Mouse (Mus musculus) kidney, embryonic 14.5 days (tissue): Measurements from ENCODE around the gene Klhdc8b. TPM values are rescaled to one million over a fixed set of nuclear protein-coding genes. Genes with fewer than 3 reads are reported as not detected.
A peak's percentile ranks its signal among the peaks of the same experiment; 100 is the strongest.

Source experiments
- ATAC-seq: fragments of 200-750 bp; cut with Nextera tagmentation; 2 replicates; pipeline ENCODE4 v1.8.0; 2017; ENCODE audit warnings: moderate number of reproducible peaks, mild to moderate bottlenecking, moderate TSS enrichment, moderate library complexity; ENCODE audit not compliant: low FRiP score, low TSS enrichment
- H3K27ac ChIP-seq: fragments of 300-500 bp; sonication (generic); 2 replicates; pipeline ENCODE4 v1.5.1; 2014; ENCODE audit warnings: low read depth, mild to moderate bottlenecking, low read length, moderate library complexity, mixed read lengths
- H3K27me3 ChIP-seq: fragments of 300-500 bp; sonication (generic); 2 replicates; pipeline ENCODE4 v1.6.1; 2014; ENCODE audit warnings: mild to moderate bottlenecking, low read length; ENCODE audit not compliant: control insufficient read depth, insufficient read depth
- H3K36me3 ChIP-seq: fragments of 300-500 bp; sonication (generic); 2 replicates; pipeline ENCODE4 v1.6.1; 2014; ENCODE audit warnings: low read length, mixed read lengths; ENCODE audit not compliant: control insufficient read depth, insufficient read depth
- H3K4me1 ChIP-seq: fragments of 300-500 bp; sonication (generic); 2 replicates; pipeline ENCODE4 v1.6.1; 2014; ENCODE audit warnings: low read length, mixed read lengths; ENCODE audit not compliant: control insufficient read depth, insufficient read depth
- H3K4me2 ChIP-seq: fragments of 300-500 bp; sonication (generic); replicated peaks from 2 replicates; pipeline ENCODE4 v1.6.1; 2014; ENCODE audit warnings: low read depth, mild to moderate bottlenecking, low read length
- H3K4me3 ChIP-seq: fragments of 300-500 bp; sonication (generic); 2 replicates; pipeline ENCODE4 v1.5.1; 2014; ENCODE audit warnings: mild to moderate bottlenecking, low read length
- H3K9ac ChIP-seq: fragments of 300-500 bp; sonication (generic); 2 replicates; pipeline ENCODE4 v1.6.1; 2014; ENCODE audit warnings: low read depth, mild to moderate bottlenecking, low read length, moderate library complexity
- H3K9me3 ChIP-seq: fragments of 300-500 bp; sonication (generic); 2 replicates; pipeline ENCODE4 v1.6.1; 2016; ENCODE audit warnings: low read length; ENCODE audit not compliant: control insufficient read depth
- whole genome bisulfite sequencing: fragments of 180-500 bp; shearing (Covaris S2); extraction: QIAGEN DNeasy Blood & Tissue Kit; methylation state at CpG from one replicate; pipeline ENCODE4 v1.1.7; 2014; 5-methylcytosine and 5-hydroxymethylcytosine counted together
- polyA plus RNA-seq: library from polyadenylated mRNA; unstranded; fragments of >200 nt; fragmentation: Nextera tagmentation; extraction: Ambion mirVana; gene quantifications from 2 replicates; pipeline ENCODE4 v1.2.1, GENCODE M21; 2014

Gene Klhdc8b
- polyA plus RNA-seq, result 21.6 and 22.9 TPM in 2 replicates

DNA sequence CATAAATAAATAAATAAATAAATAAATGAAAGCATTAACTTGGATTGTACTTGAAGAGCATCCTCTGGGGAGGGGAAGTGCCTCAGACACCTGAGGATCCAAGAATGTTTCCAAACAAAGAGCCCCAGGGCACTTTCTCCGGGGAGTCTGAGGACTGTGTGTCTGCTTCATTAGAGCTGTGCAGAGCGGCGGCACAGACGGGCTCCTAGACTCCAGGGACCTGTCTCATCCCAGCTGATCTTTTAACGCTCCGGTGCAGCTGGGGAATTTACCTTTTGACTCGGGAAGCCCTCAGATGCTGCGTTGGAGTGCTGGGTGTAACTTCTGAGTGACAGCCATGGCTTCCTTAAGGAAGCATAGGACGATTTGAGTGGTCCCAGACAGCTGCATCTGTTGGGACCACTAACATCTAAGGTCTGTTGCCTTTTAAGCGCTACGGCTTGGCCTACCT, at the start of gene Klhdc8b:
Klhdc8b (minus strand) TSS at position 401 of the 451 bp plus-strand sequence.
- 18% methylated on average over 11 of the region's 11 CpGs for WGBS
- peak; percentile 14; the same call in 1 of the 2 replicates for ATAC-seq

DNA sequence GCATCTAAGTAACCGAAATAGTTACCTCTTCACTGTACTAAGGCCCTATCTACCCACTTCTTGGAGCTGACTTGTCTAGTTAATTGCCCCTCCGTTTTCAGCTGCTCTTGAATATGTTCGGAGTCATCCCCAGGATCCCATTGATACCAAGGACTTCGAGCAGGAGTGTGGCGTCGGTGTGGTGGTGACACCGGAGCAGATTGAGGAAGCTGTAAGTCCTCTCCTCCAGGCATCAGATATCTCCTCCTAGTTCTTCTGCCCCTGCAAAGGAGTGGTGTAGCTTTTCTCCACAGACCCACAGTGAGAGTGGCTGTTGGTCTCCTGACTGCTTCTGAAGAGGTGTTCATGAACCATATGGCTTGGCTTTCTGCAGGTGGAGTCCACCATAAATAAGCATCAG, 47.4 kb upstream of the Klhdc8b start:
- peak overlapping the region; percentile 85 for H3K4me3 ChIP-seq
- H3K9me3 ChIP-seq, result no peaks in the 10 kb centered on the region
- 90% methylated on average over 7 of the region's 7 CpGs for WGBS
- H3K36me3 ChIP-seq, result peaks cover 41% of the 10 kb centered on the region
- no peaks in the 10 kb centered on the region for H3K27me3 ChIP-seq
- no peak overlapping the region for H3K27ac ChIP-seq
- H3K4me1 ChIP-seq, result peaks cover 8% of the 10 kb centered on the region
- H3K4me2 ChIP-seq, result peak overlapping the region; percentile 71
- ATAC-seq, result no peak
- peak overlapping the region; percentile 83; the same call in 1 of the 2 replicates for H3K9ac ChIP-seq

More for the DNA sequence above, at the start of gene Klhdc8b:
- Histone ChIP-seq H3K4me1 (peaks cover 14% of the 10 kb centered on the region), H3K9ac (peak within 1 kb of the TSS; percentile 88), H3K27me3 (no peaks in the 10 kb centered on the region), H3K27ac (peak within 1 kb of the TSS; percentile 93), H3K36me3 (peaks cover 32% of the 10 kb centered on the region), H3K9me3 (no peaks in the 10 kb centered on the region), H3K4me2 (peak within 1 kb of the TSS; percentile 86), H3K4me3 (peak within 1 kb of the TSS; percentile 87)

DNA sequence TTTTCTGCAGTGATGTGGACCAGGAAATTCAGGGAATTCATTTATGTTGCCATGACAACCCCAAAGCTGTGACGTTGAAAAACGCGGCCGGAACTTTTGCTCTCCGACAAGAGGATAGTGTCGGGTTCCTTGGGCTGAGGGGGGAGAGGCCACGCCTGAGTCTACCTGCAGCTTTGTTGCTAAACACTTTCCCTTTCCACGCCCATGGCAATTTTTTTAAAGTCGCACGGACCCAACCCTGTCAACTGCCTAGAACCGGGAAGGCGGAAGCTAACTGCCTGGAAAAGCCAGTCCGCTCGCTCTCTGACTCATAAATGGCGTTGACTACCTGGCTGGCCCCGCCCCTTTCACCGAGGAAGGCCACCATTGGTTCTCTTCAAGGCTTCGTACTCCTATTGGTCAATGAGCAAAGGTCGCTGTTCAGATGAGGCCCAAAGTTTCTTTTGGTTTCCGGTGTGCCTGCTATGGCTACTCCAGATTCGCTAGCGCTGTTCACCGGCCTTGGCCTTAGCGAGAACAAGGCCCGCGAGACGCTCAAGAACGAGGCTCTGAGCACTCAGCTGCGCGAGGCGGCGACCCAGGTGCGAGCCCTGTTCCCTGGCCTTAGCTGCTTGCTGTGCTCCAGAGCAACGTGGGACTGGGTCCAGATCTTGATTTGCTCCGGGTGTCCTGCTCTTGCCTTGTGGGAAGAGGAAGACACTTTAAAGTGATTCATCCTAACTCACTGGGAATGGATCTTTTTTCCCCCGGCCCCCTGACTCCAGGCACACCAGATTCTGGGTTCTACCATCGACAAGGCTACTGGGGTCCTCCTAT, 46.4 kb upstream of the Klhdc8b start, which contains the start of gene Qars:
Qars (plus strand) TSS at position 88 of the 816 bp plus-strand sequence.
- H3K4me2 ChIP-seq, result peak within 1 kb of the TSS; percentile 71
- WGBS, result under 1% methylated on average over 37 of the region's 37 CpGs
- H3K4me1 ChIP-seq, result peaks cover 8% of the 10 kb centered on the region
- peak; percentile 97 for ATAC-seq
- no peaks in the 10 kb centered on the region for H3K9me3 ChIP-seq
- H3K4me3 ChIP-seq, result peak within 1 kb of the TSS; percentile 85
- no peaks in the 10 kb centered on the region for H3K27me3 ChIP-seq
- peak within 1 kb of the TSS; percentile 83 for H3K9ac ChIP-seq
- H3K27ac ChIP-seq, result peak within 1 kb of the TSS; percentile 79
- H3K36me3 ChIP-seq, result peaks cover 40% of the 10 kb centered on the region

DNA sequence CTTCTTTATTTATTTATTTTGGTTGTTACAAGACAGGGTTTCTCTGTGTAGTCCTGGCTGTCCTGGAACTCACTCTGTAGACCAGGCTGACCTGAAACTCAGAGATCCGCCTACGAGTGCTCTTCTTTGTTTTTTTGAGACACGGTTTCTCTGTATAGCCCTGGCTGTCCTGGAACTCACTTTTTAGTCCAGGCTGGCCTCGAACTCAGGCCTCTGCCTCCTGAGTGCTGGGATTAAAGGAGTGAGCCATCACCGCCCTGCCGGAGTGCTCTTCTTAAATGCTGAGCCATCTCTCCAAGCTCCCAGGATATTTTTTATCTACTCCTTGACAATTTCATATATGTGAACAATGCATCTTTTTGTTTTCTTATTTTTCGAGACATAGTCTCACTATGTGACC, 45.5 kb upstream of the Klhdc8b start:
- no peak for ATAC-seq
- peak overlapping the region; percentile 79 for H3K27ac ChIP-seq
- no peak overlapping the region for H3K9ac ChIP-seq
- peaks cover 35% of the 10 kb centered on the region for H3K36me3 ChIP-seq
- H3K4me2 ChIP-seq, result peak overlapping the region; percentile 71
- no peaks in the 10 kb centered on the region for H3K27me3 ChIP-seq
- peaks cover 8% of the 10 kb centered on the region for H3K4me1 ChIP-seq
- 86% methylated on average over 7 of the region's 7 CpGs for whole genome bisulfite sequencing
- peak overlapping the region; percentile 85; the same call in 1 of the 2 replicates for H3K4me3 ChIP-seq
- H3K9me3 ChIP-seq, result no peaks in the 10 kb centered on the region

DNA sequence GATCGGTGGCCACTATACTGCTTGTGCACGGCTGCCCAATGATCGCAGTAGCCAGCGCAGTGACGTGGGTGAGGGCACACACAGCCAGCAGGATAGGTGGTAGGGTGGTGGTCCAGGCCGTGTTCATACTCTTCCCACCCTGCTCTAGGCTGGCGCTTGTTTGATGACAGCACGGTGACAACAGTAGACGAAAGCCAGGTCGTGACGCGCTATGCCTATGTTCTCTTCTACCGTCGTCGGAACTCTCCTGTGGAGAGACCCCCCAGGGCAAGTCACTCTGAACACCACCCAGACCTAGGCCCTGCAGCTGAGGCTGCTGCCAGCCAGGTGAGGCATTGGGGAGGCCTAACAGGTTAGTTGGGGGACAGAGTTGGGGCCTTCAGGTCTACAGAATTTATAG, 38.6 kb upstream of the Klhdc8b start:
- Histone ChIP-seq H3K9me3 (no peaks in the 10 kb centered on the region), H3K27me3 (no peaks in the 10 kb centered on the region), H3K36me3 (peaks cover 81% of the 10 kb centered on the region), H3K4me3 (no peak overlapping the region), H3K27ac (no peak overlapping the region), H3K4me1 (no peaks in the 10 kb centered on the region), H3K4me2 (no peak overlapping the region), H3K9ac (no peak overlapping the region)
- 97% methylated on average over 15 of the region's 15 CpGs for WGBS
- no peak for ATAC-seq

DNA sequence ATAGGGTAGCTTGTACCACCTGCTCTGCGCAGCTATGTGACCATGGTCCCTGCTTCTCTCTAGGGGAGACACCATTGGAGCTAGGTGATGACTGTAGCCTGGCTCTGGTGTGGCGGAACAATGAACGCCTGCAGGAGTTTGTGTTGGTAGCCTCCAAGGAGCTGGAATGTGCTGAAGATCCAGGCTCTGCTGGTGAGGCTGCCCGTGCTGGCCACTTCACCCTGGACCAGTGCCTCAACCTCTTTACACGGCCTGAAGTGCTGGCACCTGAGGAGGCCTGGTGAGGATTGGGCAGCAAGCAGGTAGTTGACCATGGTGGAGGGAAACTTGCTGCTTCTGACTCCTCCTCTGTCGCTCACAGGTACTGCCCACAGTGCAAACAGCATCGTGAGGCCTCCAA, 37.9 kb upstream of the Klhdc8b start:
- Histone ChIP-seq H3K36me3 (peaks cover 88% of the 10 kb centered on the region), H3K9ac (no peak overlapping the region), H3K9me3 (no peaks in the 10 kb centered on the region), H3K4me3 (no peak overlapping the region), H3K4me1 (no peaks in the 10 kb centered on the region), H3K27ac (no peak overlapping the region), H3K27me3 (no peaks in the 10 kb centered on the region), H3K4me2 (no peak overlapping the region)
- no peak for ATAC-seq
- 87% methylated on average over 7 of the region's 7 CpGs for WGBS

DNA sequence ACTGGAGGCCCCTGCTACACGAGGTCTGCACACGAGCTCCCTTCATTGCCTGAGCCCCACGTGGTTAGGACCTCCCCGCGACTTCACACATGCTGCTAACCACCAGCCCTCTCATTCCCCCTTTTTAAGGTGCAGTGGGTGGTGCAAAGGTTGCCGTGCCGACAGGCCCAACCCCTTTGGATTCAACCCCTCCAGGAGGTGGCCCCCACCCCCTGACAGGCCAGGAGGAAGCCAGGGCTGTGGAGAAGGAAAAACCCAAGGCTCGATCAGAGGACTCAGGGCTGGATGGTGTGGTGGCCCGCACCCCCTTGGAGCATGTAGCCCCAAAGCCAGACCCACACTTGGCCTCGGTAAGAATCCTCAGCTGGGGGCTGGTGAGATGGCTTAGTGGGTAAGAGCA, 33.5 kb upstream of the Klhdc8b start:
- no peak for ATAC-seq
- no peak overlapping the region for H3K4me3 ChIP-seq
- H3K36me3 ChIP-seq, result peaks cover 80% of the 10 kb centered on the region
- H3K9me3 ChIP-seq, result no peaks in the 10 kb centered on the region
- no peak overlapping the region for H3K9ac ChIP-seq
- 79% methylated on average over 10 of the region's 10 CpGs for WGBS
- H3K27ac ChIP-seq, result no peak overlapping the region
- H3K4me2 ChIP-seq, result no peak overlapping the region
- peaks cover 11% of the 10 kb centered on the region for H3K4me1 ChIP-seq
- no peaks in the 10 kb centered on the region for H3K27me3 ChIP-seq

DNA sequence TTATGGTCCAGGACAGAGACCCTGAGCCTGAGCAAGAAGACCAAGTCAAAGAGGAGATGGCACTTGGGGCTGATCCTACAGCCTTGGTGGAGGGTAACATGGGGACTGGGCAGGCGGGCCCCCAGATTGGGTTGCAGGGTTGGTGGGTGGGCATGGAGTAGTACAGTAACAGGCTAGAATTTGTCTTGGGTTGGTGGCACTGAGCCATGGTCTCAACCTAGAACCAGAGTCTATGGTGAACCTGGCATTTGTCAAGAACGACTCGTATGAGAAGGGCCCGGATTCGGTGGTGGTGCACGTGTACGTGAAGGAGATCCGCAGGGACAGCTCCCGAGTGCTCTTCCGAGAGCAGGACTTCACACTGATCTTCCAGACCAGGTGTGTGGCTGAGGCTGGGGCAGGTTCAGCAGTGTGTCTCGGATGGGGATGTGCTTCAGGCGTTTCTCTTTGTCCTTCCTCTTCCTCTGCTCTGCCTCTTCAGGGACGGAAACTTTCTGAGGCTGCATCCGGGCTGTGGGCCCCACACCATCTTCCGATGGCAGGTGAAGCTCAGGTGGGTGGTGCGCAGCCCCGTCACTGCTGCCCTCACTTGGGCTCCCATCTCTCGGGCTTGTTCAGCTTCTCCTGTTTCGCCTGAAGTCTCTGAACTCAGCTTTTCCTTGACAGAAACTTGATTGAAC, 32.9 kb upstream of the Klhdc8b start:
- WGBS, result 94% methylated on average over 19 of the region's 19 CpGs
- Histone ChIP-seq H3K4me2 (no peak overlapping the region), H3K36me3 (peaks cover 77% of the 10 kb centered on the region), H3K4me3 (no peak overlapping the region), H3K27me3 (no peaks in the 10 kb centered on the region), H3K9ac (no peak overlapping the region), H3K4me1 (peaks cover 11% of the 10 kb centered on the region), H3K9me3 (no peaks in the 10 kb centered on the region), H3K27ac (no peak overlapping the region)
- no peak for ATAC-seq

DNA sequence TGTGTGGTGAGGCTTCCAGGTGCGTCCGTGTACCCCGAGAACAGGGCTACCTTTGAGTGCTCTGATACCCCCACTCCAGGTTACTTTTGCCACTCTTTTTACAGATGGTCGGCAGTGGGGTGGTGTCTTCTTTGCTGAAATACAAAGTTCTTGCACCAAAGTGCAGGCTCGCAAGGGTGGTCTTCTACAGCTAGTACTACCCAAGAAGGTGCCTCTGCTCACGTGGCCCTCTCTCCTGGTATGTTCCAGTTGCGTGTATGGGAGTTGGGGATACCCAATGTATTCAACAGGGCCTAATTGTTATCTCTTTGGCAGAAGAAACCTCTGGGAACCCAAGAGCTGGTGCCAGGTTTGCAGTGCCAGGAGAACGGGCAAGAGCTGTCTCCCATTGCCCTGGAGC, 31.9 kb upstream of the Klhdc8b start:
- Histone ChIP-seq H3K9me3 (no peaks in the 10 kb centered on the region), H3K4me2 (no peak overlapping the region), H3K9ac (no peak overlapping the region), H3K27ac (no peak overlapping the region), H3K4me3 (no peak overlapping the region), H3K4me1 (peaks cover 11% of the 10 kb centered on the region), H3K36me3 (peaks cover 77% of the 10 kb centered on the region), H3K27me3 (no peaks in the 10 kb centered on the region)
- no peak for ATAC-seq
- 93% methylated on average over 8 of the region's 8 CpGs for WGBS
